Mouse (Mus musculus) cerebellum, postnatal 36 days (tissue): Measurements from ENCODE around the gene Ptpn12.

Experiments
- DNase-seq, 2 experiments: peaks; one replicate each; pipeline ENCODE4 v3.0.0; 2021 to 2022; ENCODE audit warnings: mixed read lengths in 2 of 2

The Ptpn12 gene

DNA sequence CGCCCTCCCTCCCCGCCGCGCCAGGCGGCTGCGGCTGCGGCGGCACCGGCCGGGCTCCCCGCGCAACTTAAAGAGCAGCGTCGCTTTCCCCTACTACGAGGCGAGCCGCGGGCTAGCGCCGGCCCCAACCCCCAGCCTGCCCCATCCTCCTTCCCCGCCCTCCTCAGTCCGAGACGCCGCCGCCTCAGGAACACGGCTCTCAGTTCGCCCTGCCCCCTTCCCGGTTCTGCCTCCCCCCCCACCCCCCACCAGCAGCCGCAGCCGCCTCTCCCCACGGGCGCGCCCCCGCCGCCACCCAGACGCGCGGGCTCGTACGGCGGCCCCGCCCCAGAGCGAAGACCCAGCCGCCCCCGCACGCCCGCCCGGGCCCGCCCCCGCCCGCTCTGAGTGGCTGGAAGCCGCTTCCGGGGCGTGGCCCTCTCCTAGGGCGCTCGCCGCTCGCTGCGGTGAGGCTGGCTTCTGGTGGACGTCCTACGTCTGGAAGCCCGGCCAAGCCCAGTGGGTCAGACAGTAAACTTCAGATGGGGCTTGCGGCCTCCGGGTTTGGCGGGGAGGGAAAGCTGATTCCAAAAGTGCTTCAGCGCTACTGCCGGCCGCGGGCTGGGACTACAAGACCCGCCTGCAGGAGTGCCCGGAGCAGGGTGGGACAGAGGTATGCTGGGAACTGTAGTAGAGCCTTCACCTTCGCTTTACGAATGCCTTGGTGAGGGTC lies at the start of gene Ptpn12:
Ptpn12 (minus strand) TSS at position 92 of the 712 bp plus-strand sequence.
- DNase-seq = peak; percentile 91 to 96

DNA sequence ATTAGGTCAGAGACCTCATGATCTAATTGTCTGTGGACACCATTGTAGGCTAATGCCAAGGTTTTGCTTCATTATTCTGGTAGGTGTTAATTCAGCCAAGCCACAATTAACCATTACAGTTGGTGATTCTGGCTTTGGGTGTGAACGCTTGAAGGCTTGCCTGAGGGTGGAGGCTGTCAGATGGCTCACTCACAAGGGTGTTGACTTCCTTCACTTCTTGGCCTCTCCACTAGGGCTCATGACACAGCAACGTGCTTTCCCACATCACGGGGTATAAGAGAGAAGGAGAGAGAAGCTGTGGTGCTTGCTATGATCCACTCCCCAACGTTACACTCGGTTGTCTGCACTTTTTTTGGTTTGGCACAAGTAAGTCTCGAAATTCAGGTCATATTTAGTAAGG lies 35.5 kb upstream of the Ptpn12 start:
- no peak for DNase-seq

DNA sequence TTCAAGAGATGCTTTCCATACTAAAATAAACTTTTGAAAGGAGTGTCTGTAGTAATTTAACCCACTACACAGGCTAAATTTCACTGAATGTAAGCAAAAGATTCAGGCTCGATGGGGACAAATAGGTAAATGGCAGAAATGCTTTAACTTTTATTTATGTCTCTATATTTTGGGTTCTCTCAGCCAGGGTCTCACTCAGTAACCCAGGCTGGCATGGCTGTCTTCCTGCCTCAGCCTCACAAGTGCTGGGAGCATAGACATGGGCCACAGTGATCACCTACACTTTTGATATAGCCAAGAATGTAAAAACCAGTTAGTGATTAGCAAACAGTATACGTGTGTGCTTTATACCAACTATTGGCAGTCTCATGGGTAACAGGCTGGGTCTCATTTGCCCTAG lies 1.5 kb upstream of the Ptpn12 start:
- DNase-seq = no peak

DNA sequence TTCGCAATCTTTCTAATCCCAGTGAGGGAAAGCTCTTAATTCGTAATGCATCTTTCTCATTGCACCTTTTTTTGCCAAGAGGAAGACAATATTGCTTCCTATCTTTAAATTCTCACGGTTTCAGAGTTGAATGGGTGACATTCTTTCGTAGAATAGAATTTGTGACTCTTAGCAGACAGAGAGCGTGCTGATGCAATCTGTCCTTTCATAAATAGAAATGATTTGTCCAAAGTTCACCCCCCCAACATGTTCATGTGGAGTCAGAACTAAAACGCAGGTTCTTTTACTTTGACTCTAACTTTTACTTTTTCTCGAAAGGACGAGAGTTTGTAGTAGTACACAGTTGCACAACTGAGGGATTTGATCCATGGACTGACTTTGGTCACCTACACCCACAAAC lies 884 bp upstream of the Ptpn12 start:
- no peak for DNase-seq

DNA sequence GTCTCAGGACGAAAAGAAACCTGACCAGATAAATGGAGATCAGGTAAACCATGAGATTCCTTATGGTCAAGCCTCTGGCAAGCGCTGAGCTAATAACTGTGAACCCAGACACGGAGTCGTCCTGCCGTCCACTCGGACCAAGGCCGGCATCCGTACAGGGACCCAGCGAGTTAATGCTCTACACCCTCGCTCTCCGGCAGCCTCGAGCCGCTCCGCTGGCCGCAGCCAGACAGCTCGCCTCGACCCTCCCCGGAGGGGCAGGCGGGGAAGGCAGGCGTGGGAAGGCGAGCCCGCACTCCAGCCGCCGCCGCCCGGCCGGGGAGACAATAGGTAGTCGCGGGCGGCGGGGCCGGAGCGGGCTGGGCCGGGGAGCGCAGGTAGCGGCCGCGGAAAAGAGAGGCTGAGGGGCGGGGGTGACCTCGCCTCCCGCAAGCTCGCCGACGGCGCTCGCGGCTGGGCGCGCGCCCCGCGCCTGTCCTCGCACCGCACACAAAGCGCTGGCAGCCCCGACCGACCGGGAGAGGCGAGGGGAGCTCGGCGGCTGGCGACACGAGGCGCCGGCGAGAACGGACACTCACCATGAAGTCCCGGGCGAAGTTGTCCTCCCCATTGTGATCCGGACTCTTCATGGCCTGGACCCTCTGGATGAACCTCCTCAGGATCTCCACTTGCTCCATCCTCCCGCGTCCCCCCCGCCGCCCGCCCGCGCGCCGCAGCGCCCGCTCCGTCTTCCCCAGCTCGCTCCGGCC lies 466 bp downstream of the Ptpn12 start:
- DNase-seq = peak in 1 of 2 experiments; percentile 53

DNA sequence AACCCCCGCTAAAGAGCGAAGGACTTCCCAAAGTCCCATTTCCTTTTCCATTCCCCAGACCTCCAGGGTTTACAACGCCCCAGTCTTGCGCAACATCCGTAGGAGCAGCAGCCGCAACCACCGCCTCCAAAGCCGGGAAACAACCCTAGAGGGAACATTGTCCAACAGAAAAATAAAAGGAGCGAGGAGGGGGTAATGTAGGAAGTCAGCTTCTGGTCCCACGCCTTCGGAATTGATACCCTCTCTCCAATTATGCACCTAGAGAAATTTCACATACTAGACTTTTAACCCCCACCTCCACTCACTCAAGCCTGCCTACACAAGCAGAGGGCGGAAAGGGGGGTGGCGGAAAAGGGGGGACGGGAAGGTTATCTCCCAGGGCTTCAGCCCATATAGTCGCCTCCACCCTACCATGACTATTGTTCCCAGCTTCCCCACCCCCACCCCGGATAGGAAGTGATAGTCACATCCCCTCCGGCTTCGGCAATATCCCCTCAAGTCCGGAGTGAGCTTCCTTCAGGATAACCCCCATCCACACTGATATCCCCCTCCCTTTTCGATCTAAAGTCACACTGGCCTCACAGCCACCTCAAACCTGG lies 1.1 kb downstream of the Ptpn12 start:
- peak; percentile 36 to 38 for DNase-seq

DNA sequence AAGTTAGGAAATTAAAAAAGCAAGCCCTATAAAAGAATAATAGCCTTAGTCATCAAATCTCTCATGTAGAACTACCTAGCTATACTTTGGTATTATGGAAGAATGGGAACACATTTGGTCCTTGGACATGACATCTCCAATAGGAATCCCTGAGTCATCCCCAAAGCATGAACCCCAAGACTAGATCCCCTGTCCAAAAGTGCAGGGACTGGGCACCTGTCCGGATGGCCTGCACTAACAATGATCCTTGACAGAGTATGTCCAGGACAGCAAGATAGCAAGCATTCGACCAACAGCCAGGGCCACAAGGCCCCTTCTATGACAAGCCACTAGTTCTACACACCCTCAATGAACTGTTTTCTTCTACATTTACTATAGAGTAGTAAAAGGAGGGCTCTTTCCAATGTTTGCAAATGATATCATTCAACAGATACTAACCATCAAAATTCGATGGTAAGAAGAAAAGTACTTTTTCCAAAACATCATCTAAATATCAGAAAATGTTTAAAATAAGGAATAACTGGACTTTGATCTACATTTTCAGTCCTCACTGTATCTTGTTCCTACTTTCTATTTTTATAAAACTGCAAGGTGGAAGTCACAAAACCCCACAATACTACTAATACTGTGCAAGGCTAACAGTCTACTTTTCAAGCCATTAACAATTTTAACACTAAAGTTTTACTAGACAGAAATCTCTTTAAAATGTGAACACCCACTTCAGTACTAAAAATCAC lies 2.0 kb downstream of the Ptpn12 start:
- no peak for DNase-seq

DNA sequence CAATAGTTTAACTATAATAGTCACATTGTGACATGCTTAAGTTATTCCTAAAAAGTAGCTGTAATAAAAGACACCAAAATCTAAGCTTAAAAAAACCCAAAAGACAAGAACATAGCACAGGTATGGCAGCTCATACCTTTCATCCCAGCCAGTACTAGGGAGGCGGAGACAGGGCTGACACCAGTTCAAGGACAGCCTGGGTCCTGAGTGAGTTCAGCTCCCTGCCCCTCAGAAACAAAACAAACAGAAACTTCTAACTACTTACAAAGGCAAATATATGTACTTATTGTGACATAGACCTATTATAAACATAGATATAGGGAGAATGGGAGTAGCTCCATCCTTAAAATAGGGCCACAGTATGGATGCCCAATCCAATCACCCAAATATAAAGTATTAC lies 3.2 kb downstream of the Ptpn12 start:
- no peak for DNase-seq

DNA sequence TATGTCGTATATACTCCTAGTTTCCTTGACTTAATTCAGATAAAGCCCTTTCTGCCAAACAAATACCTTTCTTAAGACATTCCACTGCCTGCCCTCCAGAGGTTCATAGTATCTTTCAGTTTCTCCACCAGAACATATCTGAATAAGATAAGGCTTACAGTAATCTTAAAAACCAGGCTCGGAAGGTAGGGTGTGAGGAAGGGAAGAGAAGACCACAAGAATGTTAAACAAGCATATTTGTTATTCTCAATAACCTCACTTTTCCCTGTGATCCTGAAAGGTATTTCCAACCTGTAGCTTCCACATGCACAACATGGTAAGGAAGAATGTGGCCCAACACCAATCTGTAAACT lies 5.0 kb downstream of the Ptpn12 start:
- DNase-seq = no peak

DNA sequence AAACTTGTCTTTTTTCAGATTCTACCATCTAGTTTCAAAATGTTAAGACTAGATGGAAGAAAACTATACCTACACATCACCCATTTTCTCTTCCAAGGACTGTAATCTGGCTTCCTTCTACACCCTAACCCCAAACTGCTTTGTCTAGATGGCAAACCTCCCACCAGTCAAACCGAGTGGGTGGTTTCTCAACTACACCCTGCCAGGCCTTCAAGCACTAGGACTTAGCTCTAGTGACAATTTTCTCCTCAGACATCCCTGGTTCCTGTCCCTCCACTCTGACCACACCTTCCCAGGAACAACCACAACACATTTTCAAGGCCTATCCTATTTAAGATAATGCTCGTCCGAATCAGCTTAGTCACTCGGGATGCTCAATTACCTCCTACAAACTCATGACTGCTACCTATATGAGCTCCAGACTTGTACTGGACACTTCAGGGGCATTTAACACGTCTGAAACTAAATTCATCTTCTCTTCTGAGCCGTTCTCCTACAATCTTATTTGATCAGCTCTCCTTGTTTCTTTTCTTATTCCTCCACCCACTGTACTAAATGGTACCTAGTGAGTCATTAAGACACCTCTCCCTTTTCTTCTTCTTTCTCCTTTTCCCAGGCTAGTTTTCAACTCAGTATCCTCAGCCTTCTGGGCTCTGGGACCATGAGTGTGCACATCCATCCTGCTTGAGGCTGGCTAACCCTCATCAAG lies 5.5 kb downstream of the Ptpn12 start:
- no peak for DNase-seq

DNA sequence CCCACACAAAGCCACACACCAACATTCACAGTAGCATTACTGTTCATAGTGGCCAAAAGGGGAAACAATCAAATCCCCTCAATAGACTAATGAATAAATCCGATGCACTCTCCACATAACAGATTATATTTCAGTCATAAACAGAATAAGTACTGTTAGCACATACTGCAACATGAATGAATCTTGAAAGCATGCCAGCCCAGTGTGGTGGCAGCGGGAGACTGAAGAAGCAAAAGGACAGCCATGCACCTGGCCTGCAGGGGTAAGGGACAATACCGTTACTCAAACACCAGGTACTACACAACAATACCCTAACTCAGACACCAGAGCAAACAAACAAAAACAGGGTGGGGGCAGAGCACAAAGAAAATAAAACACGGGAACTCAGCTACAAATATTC lies 6.7 kb downstream of the Ptpn12 start:
- peak in 1 of 2 experiments; percentile 26 for DNase-seq

DNA sequence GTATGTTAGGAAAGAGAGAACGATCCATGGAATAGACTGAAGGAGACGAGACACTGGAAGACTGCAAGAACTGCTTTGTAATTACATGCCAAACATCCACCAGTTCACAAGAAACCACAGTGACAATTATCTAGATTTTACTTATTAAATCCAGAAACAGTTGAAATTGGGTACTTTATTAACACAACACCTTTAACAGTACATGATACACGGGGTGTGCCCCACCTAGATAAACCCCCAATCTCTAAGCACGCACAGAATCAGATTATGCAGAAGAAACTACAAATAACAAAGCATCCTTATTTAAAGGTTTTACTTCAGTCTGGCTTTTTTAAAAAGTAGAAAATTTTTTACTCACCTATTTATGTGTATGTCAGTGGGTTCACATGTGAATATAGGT lies 8.6 kb downstream of the Ptpn12 start:
- no peak for DNase-seq

DNA sequence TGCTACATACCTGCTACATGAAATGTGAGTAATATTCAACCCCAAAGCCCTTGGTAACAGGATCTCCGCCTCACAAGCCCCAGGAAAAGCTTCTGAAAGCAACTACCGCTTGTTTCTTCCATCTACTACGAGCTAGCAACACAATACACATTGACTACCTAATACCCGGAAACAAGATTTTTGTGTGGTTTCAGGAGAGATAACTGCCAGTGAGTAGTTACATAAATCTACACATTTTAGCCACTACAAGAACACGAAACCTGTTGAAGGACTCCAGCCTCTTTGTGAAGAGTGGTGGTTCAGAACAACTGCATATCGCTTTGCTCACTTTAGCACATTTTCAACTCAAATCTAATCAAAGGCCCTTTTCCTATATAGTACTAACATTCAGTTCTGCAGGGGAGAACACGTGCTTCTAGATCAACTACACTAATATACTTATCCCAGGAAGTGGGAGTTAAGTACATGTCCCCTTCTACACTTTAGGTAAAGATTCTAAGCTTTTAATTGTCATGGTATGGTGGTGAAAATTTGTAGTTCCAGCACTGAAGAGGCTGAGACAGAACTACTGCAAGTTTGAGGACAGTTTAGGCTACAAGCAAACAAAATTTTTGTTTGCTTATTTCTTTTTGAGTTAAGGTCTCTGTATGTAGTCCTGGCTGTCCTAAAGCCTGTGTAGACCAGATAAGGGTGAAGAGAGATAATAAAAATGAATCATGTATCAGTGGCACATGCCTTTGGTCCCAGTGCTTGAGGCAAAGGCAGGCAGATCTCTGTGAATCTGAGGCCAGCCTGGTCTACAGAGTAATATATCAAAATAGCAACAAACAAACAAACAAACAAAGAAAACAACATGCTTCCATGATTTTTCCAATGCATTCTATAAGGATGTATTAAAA lies 9.3 kb downstream of the Ptpn12 start:
- no peak for DNase-seq

DNA sequence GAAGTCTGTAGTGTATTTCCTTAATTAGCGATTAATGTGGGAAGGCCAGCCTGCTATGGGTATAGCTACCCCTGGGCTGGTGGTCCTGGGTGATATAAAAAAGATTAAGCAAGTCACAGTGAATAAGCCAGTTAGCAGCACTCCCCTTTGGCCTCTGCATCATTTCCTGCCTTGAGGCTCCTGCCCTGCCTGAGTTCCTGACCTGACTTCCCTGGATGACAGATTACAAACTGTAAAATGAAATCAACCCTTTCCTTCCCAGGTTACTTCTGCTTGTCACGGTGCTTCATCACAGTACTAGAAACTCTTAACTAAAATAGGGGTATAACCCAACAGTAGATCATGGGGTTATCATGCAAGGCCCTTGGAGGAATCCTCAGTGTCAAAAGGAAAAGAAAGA lies 10.2 kb downstream of the Ptpn12 start:
- no peak for DNase-seq

DNA sequence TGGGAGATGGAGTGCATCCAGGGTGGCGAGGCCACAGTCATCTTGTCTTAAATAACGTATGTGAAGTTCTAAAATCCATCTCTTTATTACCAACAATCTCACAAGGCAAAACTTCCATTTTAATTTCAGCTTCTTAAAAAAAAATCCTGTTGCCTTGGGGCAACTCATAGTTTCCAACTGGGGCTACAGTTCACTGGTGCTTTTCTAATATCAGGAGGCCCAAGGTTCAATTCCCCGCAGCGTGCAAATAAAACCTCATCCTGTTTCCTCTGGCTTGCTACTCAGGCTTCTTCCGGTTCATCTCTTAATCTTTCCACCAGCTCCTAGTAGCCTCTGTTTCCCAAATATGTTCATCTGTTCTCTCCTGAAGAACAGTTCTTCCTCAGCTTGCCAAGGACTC lies 17.6 kb downstream of the Ptpn12 start:
- DNase-seq = no peak

DNA sequence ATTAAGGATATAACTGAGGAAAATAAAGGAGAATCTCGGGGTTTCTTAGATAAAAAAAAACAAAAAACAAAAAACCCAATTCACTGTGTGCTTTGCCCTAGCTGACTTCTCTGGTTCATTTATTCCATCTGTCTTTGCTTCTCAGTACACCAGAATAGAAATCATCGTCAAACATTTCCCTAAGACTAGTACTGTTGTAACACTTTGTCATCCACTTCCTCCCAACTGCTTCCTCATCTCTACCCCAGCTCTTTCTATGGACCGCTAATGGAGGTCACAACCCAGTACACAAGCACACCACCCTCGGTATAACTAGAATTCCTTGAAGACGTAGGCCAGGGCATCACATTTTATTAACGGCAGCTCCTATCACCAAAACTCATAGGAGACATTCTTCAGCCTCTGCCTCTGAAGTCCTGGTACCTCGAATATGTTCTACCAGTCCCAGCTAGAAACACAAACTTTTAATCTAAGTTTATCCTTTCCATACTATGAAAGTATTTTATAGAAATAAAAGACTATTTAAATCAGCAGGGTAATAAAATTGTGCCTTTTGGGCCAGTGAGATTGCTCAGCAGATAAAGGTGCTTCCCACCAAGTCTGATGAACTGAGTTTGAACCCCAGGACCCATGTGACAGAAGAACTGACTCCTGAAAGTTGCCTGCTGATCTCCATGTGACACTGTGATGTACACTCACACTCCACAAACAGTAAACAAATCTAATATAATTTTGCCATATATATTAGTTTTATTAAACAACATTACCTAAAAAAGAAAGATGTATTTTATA lies 19.8 kb downstream of the Ptpn12 start:
- no peak for DNase-seq

DNA sequence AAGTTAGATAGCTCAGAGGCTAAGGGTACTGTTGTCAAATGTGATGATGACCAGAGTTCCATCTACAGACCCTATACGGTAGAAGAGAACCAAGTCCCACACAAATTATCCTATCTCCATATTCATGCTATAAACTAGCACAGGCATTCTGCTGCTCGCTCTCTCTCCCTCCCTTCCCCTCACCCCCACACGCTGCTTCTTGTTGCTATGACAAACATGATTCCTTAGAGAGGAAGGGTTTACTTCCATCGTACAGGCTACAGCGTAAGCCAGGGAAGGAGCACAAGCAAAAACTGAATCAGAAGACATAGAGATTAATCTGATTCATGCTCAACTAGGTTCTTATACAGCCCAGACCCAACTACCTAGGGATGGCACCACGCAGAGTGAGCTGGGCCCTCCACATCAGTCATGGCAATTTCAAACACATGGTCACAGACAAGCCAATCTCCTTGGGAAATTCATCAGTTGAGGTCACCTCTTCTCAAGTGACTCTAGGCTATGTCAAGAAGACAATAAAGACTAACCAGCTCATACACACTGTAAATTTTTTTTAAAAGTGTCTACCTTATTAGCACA lies 21.2 kb downstream of the Ptpn12 start:
- no peak for DNase-seq

DNA sequence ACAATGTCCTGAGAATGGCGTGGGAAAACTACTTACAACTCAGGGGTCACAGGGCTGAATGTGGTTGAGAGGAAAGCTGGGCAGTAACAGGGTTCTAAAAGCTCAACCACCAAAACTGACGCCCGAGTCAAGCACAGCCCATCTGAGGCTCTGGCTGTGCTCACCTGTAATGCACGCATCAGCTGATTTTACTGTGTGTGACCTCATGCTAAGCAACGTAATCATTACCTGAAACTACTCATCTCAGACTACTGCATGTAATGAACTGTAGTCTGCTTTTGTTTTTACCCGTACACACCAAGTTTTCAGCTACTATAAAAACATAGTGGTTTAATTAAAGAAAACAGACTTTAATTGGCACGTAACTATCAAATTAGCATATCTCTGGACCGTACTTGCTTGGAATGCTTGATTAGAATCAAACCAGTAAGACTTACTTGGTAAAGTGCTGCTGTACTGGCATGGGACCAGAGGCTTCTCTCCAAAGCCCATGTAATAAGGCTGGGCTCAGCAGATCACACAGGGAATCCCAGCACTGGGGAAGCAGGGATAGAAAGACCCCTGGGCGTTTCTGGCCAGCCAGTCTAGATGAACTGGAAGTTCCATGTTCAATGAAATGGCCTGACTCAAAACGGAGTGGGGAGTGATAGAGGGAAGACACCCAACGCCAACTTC lies 22.2 kb downstream of the Ptpn12 start:
- DNase-seq = no peak

DNA sequence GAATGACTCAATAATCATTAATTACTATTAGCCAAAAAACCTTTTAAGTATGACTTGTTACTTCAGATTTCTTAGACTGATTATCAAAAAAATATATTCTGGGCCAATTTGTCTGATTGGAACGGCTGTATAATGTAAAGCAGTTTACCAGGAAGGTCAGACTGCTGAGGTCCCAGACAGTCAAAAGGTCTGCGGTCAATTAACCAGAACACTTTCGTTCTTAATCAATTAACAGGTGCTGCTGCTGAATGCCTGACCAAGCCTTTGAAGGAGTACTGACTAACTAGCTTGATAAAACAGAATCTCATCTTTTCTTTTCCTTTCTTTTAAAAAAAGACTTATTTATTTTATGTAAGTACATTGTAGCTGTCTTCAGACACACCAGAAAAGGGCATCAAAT lies 23.1 kb downstream of the Ptpn12 start:
- no peak for DNase-seq

DNA sequence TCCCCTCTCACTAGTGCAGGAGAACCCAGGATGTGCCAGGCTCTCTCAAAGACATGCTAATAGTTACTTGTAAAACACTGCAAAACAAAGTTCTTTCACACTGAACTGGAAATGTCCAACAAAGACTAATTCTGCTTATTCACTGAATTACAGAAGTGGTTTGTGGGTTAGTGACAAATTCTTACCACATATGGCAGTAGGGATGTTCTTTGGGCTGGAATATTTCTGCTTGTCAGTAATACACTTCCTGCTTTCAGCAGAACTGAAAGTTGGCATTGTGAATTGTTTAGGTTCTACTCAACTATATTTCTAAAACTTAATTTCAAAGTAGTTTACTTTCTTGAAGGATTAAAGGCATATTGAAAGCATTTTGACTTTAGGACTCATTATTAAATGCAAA lies 25.5 kb downstream of the Ptpn12 start:
- DNase-seq = no peak
